Mouse (Mus musculus): Measurements from ENCODE around the gene Fbxo48.

The Fbxo48 gene

DNA sequence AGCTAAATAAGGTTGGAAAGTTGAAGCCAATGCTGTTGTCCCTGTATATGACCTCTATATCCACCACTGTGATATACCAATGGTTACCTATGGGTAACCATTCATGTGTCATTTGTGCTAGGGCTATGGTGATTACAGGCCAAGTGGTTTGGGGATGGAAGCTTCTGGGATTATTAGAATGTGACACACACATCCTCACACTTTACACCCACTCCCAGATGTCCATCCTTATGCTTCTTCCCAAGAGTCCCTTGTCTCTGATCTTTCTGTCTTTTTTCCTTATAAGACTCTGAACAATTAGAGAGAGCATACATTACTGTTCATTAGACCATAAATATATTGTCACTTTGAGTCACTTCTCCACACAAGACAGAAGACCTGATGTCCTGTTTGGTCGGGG is 21.9 kb downstream of the Fbxo48 start:
- no peak for DNase-seq

DNA sequence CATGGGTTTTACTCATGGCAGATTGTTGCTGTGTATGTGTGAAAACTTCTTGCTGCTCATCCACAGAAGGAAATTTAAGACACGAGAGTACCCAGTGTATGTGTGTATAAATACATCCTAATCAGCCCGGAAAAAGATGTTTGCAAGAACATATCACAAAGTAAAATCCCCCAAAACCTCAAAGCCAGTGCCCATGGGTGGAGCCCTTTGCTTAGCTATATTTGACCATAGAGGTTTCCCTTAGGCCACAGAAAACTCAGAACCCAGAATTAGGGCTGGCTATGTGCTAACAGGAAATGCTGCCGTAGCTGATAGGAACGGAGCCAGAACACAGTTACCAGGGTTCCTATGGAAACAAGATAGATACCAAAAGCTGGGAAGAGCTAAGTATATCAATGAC is 25.8 kb downstream of the Fbxo48 start:
- no peak for DNase-seq

DNA sequence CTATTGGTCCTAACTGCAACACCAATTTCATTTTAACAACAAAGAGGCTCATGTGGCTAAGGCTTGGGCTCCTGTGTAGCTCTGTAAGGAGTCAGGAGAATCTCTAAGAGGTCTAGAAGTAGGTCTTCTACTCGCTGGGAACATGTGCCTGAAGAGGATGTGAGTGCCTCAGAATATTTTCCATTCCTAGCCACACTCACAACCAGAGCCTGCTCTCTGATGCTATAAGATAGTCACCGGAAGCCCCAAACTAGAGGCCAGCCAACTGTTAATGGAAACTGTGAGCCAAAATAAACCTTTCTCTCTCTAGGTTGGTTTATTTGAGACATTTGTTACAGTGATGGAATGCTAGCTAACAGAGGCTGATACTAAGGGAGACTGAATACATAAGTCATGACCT is 26.4 kb downstream of the Fbxo48 start:
- no peak for DNase-seq

DNA sequence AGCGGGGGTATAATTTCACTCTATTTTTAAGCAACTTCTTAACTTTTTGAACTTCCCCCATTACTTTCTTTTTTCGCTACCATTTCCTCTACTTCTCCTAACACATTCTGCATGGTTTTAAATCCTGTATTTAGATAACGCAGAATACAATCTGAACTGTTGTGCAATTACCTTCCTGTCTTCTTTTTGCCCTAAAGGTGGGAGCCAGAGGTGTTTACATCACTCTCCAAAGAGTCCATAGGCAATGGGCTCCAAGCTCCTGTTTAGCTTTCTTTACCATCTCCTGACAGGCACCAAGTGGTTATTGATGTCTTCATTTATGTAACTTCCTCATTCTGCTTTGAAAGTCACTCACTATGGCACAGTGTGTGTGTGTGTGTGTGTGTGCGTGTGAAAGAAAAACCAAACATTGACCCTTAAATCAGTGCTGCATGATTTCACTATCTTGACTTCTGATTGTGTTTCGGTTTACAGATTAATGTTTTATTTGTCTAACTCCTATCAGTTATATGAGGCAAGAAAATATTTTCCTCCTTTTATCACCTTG is 27.1 kb downstream of the Fbxo48 start:
- no peak for DNase-seq

DNA sequence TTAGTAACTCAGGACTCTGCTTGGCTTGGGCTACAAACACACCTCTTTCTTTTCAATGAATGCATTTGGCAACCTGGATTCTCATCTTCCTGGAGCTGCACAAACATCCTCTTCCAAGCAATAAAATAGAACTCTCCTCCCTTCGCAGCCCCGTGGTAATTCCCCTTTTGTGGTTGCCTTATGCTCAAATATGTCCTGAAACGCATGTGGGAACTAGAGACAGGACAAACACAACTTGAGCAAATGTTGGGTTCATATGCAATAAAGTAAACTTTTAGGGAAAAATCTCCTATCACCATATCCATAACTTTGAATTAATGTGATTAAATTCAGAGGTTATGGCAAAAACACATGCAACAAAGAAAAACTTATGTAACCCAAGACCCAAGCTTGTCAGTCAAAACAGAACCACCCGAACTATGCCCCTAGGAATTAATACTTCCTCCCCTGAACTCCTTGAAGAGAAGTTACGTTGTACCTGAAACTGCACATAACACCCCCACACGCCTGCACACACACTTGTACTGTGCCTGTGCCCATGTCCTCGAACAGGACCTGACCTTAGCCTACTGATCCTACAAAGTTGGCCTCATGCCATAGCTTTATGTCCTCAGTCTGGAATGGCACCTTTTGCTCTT is 35.5 kb downstream of the Fbxo48 start:
- DNase-seq: no peak

DNA sequence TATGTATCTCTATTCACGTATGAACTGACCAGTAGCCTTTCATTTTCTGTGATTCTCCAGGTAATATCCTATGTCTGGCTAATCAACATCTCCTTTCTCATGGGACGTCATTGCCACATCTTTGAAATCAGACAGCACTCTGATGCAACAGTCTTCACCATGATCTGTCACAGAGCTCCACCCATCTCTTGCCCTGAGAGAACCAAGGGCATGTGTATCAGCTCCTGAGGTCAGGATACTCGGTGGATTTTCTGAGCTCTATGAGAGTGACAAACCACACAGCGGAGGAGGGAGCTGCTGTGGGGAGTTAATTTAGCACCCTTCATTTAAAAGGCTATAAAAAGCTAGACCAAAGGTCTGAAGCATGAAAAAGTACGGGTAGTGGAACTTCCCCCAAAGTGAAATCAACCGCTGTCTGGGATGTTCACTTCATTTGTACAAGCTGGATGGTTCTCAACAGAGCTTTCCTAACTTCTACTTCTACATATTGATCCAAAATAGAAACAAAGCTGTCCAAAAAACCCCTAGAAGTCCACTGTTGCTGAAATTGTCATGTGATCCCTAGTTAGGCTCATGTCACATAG is 36.7 kb downstream of the Fbxo48 start:
- DNase-seq: no peak

DNA sequence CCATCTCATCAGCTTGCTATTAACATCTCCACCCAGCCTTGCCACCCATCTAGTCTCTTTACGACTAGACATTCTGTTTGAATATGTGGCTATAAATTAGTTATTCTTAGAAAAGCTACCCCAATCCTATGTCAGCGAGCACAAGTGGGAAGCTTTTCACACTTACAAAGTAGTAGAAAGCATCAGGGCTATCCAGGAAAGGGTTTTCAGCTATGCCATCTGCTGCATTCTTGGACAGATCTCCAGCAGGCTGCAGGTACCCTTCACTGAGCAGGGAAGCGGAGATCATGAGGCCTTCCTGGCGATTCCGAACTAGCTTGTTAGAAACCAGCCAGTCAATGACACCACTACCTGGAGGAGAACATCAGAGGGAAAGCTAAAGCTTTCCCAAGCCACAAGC is 38.7 kb downstream of the Fbxo48 start:
- DNase-seq: no peak

DNA sequence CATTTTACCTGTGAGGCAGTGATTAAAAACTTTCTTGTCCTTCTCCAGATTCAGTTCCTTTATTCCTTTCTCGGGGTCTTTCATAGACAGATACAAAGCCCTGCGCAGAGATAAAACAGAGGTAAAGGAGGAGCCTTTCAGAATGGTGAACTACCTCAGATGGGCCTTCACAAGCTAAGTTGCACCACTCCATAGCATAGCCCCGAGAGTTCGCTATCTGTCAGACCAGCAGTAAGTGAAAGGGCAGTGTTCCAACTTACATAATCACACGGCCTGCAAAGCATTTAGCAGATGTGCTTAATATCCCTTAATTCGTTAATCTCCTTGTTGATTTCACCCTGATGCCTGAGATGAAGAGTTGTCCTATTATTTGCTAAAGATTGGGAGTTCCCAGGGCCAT is 41.7 kb downstream of the Fbxo48 start:
- DNase-seq: no peak

DNA sequence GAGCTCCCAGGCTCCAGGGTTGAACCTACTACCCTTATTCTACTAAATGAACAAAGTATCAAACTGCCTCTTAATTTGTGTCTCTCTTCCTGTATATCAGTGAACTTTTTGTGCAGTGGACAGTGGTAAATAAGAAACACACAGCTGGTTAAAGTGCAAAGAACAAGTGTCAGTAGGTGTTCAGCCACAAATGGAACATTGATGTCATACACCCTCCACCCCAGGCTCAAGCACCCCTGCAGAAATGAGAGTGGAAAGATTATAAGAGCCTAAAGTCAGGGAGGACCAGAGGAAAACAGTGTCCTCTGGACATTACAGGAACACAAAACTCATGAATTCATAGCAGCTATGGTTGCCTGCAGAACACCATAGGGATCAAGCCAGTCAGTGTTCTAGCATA is 45.6 kb downstream of the Fbxo48 start:
- DNase-seq: no peak

DNA sequence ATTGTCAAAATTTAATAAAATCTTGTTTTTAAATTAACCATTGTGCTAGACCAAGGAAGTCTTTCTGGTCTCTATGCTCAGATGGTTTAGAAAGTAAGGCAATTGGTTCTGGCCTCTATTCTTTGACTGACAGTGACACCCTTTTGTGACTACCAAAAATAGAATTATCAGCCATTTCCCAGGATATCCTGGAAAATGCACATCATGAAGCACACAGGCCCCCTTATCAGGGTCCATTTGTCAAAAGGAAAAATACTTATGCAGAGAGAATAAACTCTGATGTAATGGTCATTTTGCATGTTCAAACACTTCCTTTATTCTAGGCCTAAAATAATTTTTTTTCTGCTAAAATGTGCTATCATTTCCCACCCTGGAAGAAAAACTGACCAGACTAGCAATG is 46.3 kb downstream of the Fbxo48 start:
- no peak for DNase-seq

DNA sequence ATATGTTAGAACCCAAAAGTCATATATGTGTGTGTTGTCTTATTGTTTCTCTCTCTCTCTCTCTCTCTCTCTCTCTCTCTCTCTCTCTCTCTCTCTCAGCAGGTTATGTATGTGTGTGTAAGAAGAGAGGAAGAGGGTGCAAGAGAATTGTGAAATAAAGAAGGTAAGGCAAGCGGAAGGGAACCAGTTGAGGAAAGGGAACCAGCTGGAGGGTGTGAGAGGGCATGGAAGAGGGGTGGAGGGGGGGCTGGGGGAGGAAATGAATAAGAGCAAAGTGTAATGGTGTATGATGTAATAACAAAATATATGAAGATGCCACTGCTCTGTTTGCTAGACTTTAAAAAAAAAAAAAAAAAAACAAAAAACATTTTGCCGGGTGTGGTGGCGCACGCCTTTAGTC is 48.2 kb downstream of the Fbxo48 start:
- DNase-seq: no peak

DNA sequence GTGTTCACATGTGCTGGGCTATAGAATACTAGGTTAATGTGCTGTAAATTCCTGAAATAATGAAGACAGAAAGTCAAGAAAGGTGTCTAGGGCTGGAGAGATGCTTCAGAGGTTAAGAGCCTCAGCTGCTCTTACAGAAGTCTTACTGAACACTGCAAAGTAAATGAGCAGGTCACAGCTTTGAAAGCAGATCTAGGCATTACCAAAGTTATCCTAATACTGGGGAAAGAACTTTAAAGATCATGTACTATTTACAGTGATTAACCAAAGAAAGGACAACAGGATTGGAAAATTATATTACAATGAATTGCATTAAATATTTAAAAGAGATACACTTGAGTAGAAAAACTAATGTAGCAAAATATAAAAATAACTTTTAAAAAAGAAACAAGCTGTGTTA is 48.8 kb downstream of the Fbxo48 start:
- no peak for DNase-seq

DNA sequence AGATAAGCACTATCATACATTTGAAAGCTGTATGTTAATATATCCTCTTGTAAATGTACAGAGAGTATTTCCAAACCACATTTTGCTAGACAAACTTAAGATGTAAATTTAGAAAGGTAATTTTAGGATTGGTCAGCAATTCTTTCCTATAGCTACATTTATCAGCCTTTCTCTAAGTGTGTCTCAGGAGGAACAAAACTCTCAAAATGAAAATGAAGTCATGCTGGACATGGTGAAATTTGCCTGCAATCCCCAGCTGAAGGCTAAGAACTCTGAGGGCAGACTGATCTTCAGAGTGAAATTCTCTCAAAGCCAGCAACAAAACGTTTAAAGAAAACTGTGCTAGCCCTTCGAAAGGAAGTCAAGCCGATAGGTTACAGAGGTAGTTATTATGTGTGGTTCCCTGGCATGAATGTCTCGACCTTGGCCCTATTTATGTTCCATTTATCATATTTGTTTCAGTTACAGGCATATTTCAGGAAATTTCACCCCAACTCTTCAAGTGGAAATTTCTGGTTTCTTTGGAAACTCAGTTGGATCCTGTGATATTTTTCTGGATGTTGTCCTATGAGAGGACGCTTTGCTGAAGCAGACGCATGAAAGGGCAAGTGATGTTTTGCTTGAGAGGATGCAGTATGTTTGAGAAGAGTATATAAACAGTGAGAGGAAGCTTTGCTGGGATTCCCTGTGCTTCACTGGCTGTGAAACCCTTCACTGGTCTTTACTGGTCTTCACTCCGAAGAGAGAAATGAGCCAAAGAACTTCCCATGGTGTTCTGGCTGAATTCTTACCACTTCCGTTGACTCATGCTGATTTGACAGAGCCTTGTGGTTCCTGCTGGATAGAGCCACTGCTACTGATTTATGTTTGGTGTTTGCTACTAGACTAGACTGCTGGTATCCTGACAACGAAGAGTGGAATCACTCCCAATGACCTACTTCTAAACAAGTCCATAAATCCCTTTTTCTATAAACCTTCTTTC is 49.5 kb downstream of the Fbxo48 start:
- DNase-seq: no peak

DNA sequence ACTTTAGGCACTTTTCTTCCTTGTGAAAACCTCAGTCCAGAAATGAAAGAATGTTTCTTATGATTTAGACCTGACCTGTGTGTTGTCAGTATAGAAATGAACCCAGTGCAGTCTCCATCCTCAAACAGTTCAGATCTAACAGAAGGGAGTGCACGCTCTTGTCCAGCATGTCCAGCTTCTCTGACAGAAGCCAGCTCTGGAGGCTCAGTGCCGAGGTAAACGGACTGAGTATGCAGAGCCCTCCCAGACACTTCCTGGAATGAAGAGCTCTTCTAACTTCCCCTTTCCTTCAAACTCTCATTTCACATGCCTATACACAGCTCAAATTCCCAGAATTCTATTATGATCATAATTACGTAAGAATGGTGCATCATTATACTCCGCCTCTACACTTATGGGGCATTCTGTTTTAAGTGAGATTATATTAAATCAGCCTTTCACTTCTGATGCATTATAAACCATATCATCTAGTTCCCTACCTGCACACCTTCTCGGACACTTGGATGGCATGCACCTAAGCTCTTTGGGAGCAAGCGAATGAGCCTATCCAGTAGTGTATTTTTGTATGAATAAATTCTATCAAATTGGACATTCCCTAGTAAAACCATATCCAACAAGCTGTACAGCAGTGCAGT is 51.7 kb downstream of the Fbxo48 start:
- no peak for DNase-seq

DNA sequence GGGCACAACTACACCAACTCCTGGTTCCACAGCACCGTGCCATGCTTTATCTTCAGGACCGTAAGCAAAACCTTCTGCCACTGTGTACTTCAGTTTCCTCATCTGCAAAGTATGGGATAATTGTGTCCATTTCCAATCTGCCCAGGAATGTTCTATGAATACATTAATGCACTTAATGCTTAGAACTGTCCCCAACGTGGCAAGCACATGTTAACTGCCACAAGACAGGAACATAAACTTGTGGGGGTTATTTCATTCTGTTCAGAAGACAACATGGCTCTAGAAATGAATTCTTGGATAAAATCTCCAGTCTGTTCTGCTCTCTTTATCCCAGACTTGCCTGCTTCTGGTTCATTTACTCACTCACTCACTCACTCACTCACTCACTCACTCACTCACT is 52.6 kb downstream of the Fbxo48 start:
- DNase-seq: no peak

Data from cerebellum, adult 8-10 months (tissue).